ENCODE assay signal across 15 mouse cellular contexts in genomic region chr17:5196005-5196404, GRCm38 (mm10).
DNase-seq lines count a peak whose midpoint lies in the region; ATAC-seq and TF ChIP-seq lines count a peak whose summit lies in the region.
"Had no signal": no experiment of that assay in that cellular context is flagged by ENCODE, and none has a peak within 500 bp of the region (broad histone marks: within the 10 kb centered on the region; RNA-seq: fewer than 3 reads in every experiment).

No protein-coding gene starts in this region.

- no peak overlapping the region for H3K4me2 ChIP-seq in hindbrain, embryonic 13.5 days
- no peak overlapping the region for H3K4me2 ChIP-seq in hindbrain, embryonic 14.5 days (replicated peaks)
- H3K4me2 ChIP-seq in forebrain, embryonic 16.5 days (ENCODE audit: low read length): no peak overlapping the region
- H3K4me2 ChIP-seq: forebrain, embryonic 15.5 days; hindbrain, embryonic 15.5 days had no signal

- WGBS in hindbrain, embryonic 13.5 days: 55% methylated on average over 10 of the region's 10 CpGs
- WGBS in hindbrain, embryonic 14.5 days: 55% methylated on average over 10 of the region's 10 CpGs
- WGBS in thymus, adult 2 months: 43% methylated on average over 10 of the region's 10 CpGs
- WGBS in forebrain, embryonic 16.5 days: 85% methylated on average over 10 of the region's 10 CpGs

- H3K36me3 ChIP-seq in hindbrain, embryonic 13.5 days: no peaks in the 10 kb centered on the region
- no peaks in the 10 kb centered on the region for H3K36me3 ChIP-seq in hindbrain, embryonic 14.5 days (replicated peaks; ENCODE audit: control insufficient read depth, insufficient read depth)
- H3K36me3 ChIP-seq in thymus, adult 2 months (ENCODE audit: control insufficient read depth, insufficient read depth, low read length): no peaks in the 10 kb centered on the region
- no peaks in the 10 kb centered on the region for H3K36me3 ChIP-seq in forebrain, embryonic 16.5 days (ENCODE audit: control insufficient read depth, insufficient read depth)
- H3K36me3 ChIP-seq: forebrain, embryonic 15.5 days; hindbrain, embryonic 15.5 days had no signal

- no peaks in the 10 kb centered on the region for H3K27me3 ChIP-seq in hindbrain, embryonic 13.5 days
- no peaks in the 10 kb centered on the region for H3K27me3 ChIP-seq in hindbrain, embryonic 14.5 days (ENCODE audit: control insufficient read depth, insufficient read depth, low read length)
- H3K27me3 ChIP-seq in thymus, adult 2 months (ENCODE audit: control insufficient read depth, insufficient read depth, low read length): no peaks in the 10 kb centered on the region
- no peaks in the 10 kb centered on the region for H3K27me3 ChIP-seq in forebrain, embryonic 16.5 days (replicated peaks; ENCODE audit: control insufficient read depth, insufficient read depth, low read length)
- H3K27me3 ChIP-seq: forebrain, embryonic 15.5 days; hindbrain, embryonic 15.5 days had no signal

- TF ChIP-seq POLR2A in thymus, adult 2 months (IDR thresholded peaks at IDR 0.05; ENCODE audit: control insufficient read depth, extremely low read depth, insufficient read depth, low read length, poor library complexity): no peak

- 0 out of 2 replicates have a peak overlapping the region, but pooled peaks have one; percentile 44 for H3K27ac ChIP-seq in hindbrain, embryonic 13.5 days
- no peak overlapping the region for H3K27ac ChIP-seq in hindbrain, embryonic 14.5 days
- H3K27ac ChIP-seq in thymus, adult 2 months (ENCODE audit: control insufficient read depth, insufficient read depth, low read length): peak overlapping the region; percentile 37
- no peak overlapping the region for H3K27ac ChIP-seq in forebrain, embryonic 16.5 days (ENCODE audit: low read length)
- H3K27ac ChIP-seq: forebrain, embryonic 15.5 days; hindbrain, embryonic 15.5 days had no signal

- no peak overlapping the region for H3K9ac ChIP-seq in hindbrain, embryonic 13.5 days
- no peak overlapping the region for H3K9ac ChIP-seq in hindbrain, embryonic 14.5 days
- H3K9ac ChIP-seq in forebrain, embryonic 16.5 days (replicated peaks; ENCODE audit: low read depth, low read length): no peak overlapping the region
- H3K9ac ChIP-seq: forebrain, embryonic 15.5 days; hindbrain, embryonic 15.5 days had no signal

- peaks cover 42% of the 10 kb centered on the region for H3K4me1 ChIP-seq in hindbrain, embryonic 13.5 days (replicated peaks)
- peaks cover 22% of the 10 kb centered on the region for H3K4me1 ChIP-seq in hindbrain, embryonic 14.5 days (replicated peaks; ENCODE audit: control insufficient read depth, insufficient read depth, low read length)
- H3K4me1 ChIP-seq in thymus, adult 2 months (replicated peaks; ENCODE audit: control insufficient read depth, insufficient read depth, low read length): peaks cover 25% of the 10 kb centered on the region
- peaks cover 18% of the 10 kb centered on the region for H3K4me1 ChIP-seq in forebrain, embryonic 16.5 days (replicated peaks; ENCODE audit: control insufficient read depth, insufficient read depth, low read length)

- no peak for TF ChIP-seq CTCF in thymus, adult 2 months (IDR thresholded peaks at IDR 0.05; ENCODE audit: borderline replicate concordance, control insufficient read depth, extremely low read depth, insufficient read depth, low read length, poor library complexity)

- no peak overlapping the region for H3K4me3 ChIP-seq in hindbrain, embryonic 13.5 days
- no peak overlapping the region for H3K4me3 ChIP-seq in hindbrain, embryonic 14.5 days (replicated peaks; ENCODE audit: low read length)
- no peak overlapping the region for H3K4me3 ChIP-seq in thymus, adult 2 months (ENCODE audit: control insufficient read depth, insufficient read depth, low read length)
- H3K4me3 ChIP-seq in forebrain, embryonic 16.5 days (replicated peaks; ENCODE audit: low read length): no peak overlapping the region
- H3K4me3 ChIP-seq: forebrain, embryonic 15.5 days; hindbrain, embryonic 15.5 days had no signal

- no peaks in the 10 kb centered on the region for H3K9me3 ChIP-seq in hindbrain, embryonic 13.5 days
- no peaks in the 10 kb centered on the region for H3K9me3 ChIP-seq in hindbrain, embryonic 14.5 days (ENCODE audit: control insufficient read depth, low read length)
- no peaks in the 10 kb centered on the region for H3K9me3 ChIP-seq in forebrain, embryonic 16.5 days (ENCODE audit: control insufficient read depth, low read length)
- H3K9me3 ChIP-seq: forebrain, embryonic 15.5 days; hindbrain, embryonic 15.5 days had no signal

- peak; percentile 49 to 57 for DNase-seq in cerebellum, adult 18-20 months
- no peak for DNase-seq in cerebellum, adult 11 months
- no peak for DNase-seq in hindbrain, embryonic 14.5 days (ENCODE audit: low spot score)
- no peak for DNase-seq in thymus, adult 2 months
- DNase-seq in thymus, adult 18-20 months: no peak
- DNase-seq: adrenal gland, adult 2 months; cerebellum, adult 8-10 months; kidney, adult 18-20 months; kidney, postnatal 14 days had no signal

- ATAC-seq in hindbrain, embryonic 13.5 days (ENCODE audit: low FRiP score): no peak
- no peak for ATAC-seq in hindbrain, embryonic 14.5 days (ENCODE audit: low FRiP score)
- no peak for ATAC-seq in forebrain, embryonic 16.5 days
- no peak for ATAC-seq in activated CD4-positive, CD25-positive, alpha-beta regulatory T cell, adult 4 months
- ATAC-seq: forebrain, embryonic 15.5 days; midbrain, embryonic 16.5 days had no signal

Comparison
In these comparisons a context has a peak if more than half of its experiments do, and no peak if none do; other contexts are left out.
1. DNase-seq: peak in cerebellum, adult 18-20 months (2 of 2); none in cerebellum, adult 11 months (single experiment), hindbrain, embryonic 14.5 days (single experiment), thymus, adult 2 months (single experiment) and thymus, adult 18-20 months (0 of 2).
2. H3K27ac ChIP-seq: peak in hindbrain, embryonic 13.5 days (single experiment) and thymus, adult 2 months (single experiment); none in hindbrain, embryonic 14.5 days (single experiment) and forebrain, embryonic 16.5 days (single experiment).